Comparison of ENCODE assay signal across 20 mouse cellular contexts in the genomic region with DNA sequence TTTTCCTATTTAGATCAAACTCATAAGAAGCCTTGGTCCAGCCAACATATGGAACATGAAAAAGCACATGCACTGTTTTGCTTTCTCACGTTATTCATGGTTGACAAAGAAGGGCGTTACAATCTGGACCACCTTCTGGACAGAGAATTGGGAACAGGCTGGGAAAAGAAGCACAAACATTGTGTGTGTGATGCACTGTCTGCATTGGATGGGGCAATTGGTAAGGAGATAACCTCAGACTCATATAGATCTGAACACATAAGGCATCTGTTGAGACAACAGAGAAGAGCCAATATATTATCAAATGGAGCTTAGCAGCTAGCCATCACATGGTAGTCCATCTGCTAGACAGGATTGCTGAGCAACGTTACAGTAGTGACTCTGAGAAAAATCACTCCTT.
"Had no signal": no experiment of that assay in that cellular context is flagged by ENCODE, and none has a peak within 500 bp of the region (broad histone marks: within the 10 kb centered on the region; RNA-seq: fewer than 3 reads in every experiment).

No protein-coding gene starts in this region.

- H3K4me1 ChIP-seq: limb, embryonic 12.5 days; limb, embryonic 15.5 days; midbrain, embryonic 12.5 days had no signal

- H3K9me3 ChIP-seq: limb, embryonic 12.5 days; limb, embryonic 15.5 days; midbrain, embryonic 12.5 days had no signal

- ATAC-seq: liver, postnatal 0 days; lung, postnatal 0 days; midbrain, embryonic 16.5 days had no signal

- H3K27ac ChIP-seq: kidney, postnatal 0 days; limb, embryonic 12.5 days; limb, embryonic 15.5 days; liver, embryonic 14.5 days; macrophage; midbrain, embryonic 12.5 days; stomach, postnatal 0 days had no signal

- H3K9ac ChIP-seq: limb, embryonic 12.5 days; limb, embryonic 15.5 days; liver, embryonic 14.5 days; liver, postnatal 0 days; lung, embryonic 14.5 days; midbrain, embryonic 12.5 days had no signal

- H3K4me3 ChIP-seq: limb, embryonic 12.5 days; limb, embryonic 15.5 days; midbrain, embryonic 12.5 days had no signal

- H3K36me3 ChIP-seq: limb, embryonic 12.5 days; limb, embryonic 15.5 days; midbrain, embryonic 12.5 days had no signal

- H3K27me3 ChIP-seq: limb, embryonic 12.5 days; limb, embryonic 15.5 days; midbrain, embryonic 12.5 days had no signal

- DNase-seq: kidney, postnatal 25 days; left cerebral cortex, postnatal 4 days; liver, postnatal 0 days; lung, embryonic 14.5 days; right cerebral cortex, adult 18-20 months; right cerebral cortex, postnatal 14 days; right cerebral cortex, postnatal 4 days; thymus, adult 2 months; thymus, postnatal 14 days; thymus, postnatal 4 days had no signal

- H3K4me2 ChIP-seq: limb, embryonic 12.5 days; limb, embryonic 15.5 days; liver, embryonic 11.5 days; lung, embryonic 14.5 days; midbrain, embryonic 12.5 days had no signal
